Mouse (Mus musculus): ENCODE measurements around the gene Asb1. TPM values are rescaled to one million over a fixed set of nuclear protein-coding genes. Genes with fewer than 3 reads are reported as not detected.

Gene Asb1
- 10 to 100 TPM; 30.4 to 34.6 TPM for total RNA-seq (2021)

- peak; percentile 94 for DNase-seq
- intact Hi-C loops (cut with DNase I), result loop anchor here (10.0 kb wide), 1 partner anchor 924 kb away; no protein-coding TSS in a partner anchor
Observed at GRCm38 (mm10) chr1:91540271-91540826, at the start of gene Asb1. Gene Asb1, plus strand, starts transcription at chr1:91540544.

GRCm38 (mm10) chr1:91492740-91493139 is 47.6 kb upstream of the Asb1 start:
- intact Hi-C loops (cut with DNase I), result no loop called here
- no peak for DNase-seq

DNA sequence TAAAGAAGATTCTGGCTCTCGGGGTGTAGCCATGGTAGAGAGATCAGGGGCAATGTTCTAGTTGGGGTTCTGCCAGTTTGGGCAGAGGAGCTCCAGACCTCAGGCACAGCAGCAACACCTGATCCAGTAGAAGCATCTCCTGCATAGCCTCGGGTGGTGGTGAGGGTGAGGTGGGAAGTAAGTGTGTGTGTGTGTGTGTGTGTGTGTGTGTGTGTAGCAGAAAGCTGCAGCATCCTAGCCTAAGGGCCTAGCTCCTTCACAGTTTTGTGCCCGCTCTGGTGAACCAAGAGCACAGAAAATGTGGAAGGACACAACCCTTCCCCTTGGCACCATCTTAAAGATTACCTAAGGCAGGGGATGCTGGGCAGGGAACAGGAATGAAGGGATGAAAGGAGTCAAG is 46.4 kb upstream of the Asb1 start:
- intact Hi-C loops (cut with DNase I), result no loop called here
- peak; percentile 8 for DNase-seq

- peak; percentile 96 for DNase-seq
- intact Hi-C loops (cut with DNase I), result no loop called here
Observed at GRCm38 (mm10) chr1:91494457-91495140, 45.7 kb upstream of the Asb1 start, which contains the start of gene Traf3ip1. Gene Traf3ip1, plus strand, starts transcription at chr1:91494647.

GRCm38 (mm10) chr1:91495321-91495720 is 45.0 kb upstream of the Asb1 start:
- DNase-seq, result no peak
- intact Hi-C loops (cut with DNase I), result no loop called here

DNA sequence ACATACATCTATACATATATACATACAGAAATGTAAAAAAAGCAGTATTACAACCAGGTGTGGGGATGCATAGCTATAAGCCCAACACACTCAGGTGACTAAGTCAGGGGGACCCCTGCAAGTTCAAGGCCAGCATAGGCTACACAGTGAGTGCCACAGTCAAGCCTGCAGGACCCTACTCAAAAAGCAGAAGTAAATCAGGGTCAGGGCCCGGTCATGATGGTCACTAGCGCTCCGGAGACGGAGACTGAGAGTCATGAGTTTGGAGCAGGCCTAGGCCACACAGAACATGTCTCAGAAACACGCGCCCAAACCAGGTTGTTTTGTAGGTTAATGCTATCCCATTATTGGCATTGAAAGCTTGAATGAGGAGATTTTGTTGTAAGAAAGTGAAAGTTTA is 41.8 kb upstream of the Asb1 start:
- intact Hi-C loops (cut with DNase I), result no loop called here
- no peak for DNase-seq

GRCm38 (mm10) chr1:91504615-91505014 is 35.7 kb upstream of the Asb1 start:
- no peak for DNase-seq
- intact Hi-C loops (cut with DNase I), result no loop called here

DNA sequence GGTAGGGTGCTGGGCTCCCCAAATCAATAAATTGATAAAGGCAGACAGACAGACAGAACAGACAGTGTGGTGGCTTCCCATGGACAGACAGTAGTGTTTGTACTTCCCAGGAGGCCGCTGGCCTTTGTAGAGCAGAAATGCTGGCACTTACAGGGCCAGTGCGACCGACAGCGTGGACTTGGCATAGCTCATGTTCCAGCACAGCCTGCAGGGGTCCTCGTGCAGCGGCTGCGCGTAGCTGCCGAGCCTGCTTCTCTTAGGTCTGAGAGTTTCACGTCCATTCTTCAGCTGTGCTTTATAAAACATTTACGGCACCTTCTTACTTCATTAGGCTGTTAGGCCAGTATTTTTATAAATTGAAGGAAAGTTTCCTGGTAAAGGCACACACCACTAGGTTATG is 25.4 kb upstream of the Asb1 start:
- peak; percentile 46 for DNase-seq
- intact Hi-C loops (cut with DNase I), result no loop called here

GRCm38 (mm10) chr1:91515642-91516041 is 24.7 kb upstream of the Asb1 start:
- intact Hi-C loops (cut with DNase I), result no loop called here
- no peak for DNase-seq

DNA sequence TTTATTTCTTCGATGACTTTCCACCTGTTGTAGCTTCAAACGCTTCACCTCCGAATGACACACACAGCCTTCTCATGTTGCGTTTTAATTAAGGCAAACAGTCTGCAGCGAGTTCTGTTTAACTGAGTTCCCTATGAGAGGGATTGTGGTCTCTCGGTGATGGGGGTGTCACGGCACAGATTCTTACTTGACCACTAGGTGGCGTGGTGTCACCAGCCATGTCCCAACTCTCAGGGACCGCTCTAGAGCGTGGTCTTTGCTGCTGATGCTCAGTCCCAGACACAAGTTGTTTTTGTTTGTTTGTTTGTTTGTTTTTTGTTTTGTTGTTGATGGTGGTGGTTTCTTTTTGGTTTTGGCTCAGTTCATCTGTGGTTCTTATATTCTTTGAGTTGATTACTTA is 16.6 kb upstream of the Asb1 start:
- peak; percentile 66 for DNase-seq
- intact Hi-C loops (cut with DNase I), result no loop called here

DNA sequence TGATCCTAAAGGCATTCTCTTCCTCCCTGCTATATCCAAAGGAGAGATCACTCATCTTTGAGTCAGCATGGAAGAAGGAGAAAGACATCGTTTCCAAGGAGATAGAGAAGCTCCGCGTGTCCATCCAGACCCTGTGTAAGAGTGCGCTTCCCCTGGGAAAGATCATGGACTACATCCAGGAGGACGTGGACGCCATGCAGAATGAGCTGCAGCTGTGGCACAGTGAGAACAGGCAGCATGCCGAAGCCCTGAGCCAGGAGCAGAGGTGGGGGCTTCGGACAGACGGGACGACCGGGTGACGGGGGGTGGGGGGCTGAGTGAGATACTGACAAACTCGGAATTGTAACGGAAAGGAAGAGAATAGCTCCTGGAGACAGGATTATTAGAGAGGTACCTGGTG is 14.5 kb upstream of the Asb1 start:
- DNase-seq, result peak; percentile 83
- intact Hi-C loops (cut with DNase I), result no loop called here

DNA sequence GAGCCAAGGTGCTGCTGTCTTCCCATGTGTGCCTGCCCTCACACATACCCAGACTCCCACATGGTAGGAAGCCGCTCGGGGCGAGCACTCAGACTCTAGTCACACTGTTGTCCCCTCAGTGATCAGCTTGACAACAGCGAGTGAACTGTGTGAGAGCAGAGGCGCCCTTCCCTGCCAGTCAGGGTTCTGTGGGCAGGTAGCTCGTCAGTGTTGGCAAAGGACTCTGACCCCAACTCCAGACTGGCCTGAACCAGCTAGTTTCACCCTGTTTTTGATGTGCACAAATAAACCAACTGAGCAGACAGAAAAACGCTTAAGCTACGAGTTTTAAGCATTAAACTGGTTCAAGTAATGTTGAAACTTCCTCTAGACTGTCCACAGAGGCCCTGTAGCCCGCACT is 10.2 kb upstream of the Asb1 start:
- intact Hi-C loops (cut with DNase I), result no loop called here
- DNase-seq, result no peak

GRCm38 (mm10) chr1:91532243-91532642 is 8.1 kb upstream of the Asb1 start:
- intact Hi-C loops (cut with DNase I), result no loop called here
- DNase-seq, result no peak

DNA sequence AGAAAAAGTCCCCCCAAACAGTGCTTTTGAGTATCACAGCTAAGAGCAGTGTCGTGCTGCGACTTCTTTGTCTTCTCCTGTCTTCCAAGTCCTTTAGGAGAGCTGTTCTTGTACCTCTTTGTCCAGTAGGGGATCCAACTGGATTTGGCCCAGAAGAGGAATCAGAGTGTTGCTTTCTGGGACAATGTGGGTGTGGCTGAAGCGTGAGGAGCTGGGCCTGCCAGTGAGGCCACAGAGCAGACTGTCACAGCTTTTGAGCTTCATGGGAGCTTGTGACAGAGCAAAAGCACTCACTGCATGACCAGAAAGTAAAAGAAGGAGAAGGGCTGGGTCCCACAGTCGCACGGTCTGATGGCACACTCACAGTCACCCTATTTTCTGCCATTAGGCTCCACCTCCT is 7.5 kb upstream of the Asb1 start:
- intact Hi-C loops (cut with DNase I), result no loop called here
- no peak for DNase-seq

GRCm38 (mm10) chr1:91533483-91533882 is 6.9 kb upstream of the Asb1 start:
- no peak for DNase-seq
- intact Hi-C loops (cut with DNase I), result no loop called here

- intact Hi-C loops (cut with DNase I), result no loop called here
- DNase-seq, result no peak
Observed at GRCm38 (mm10) chr1:91533961-91534723, 6.2 kb upstream of the Asb1 start.

- intact Hi-C loops (cut with DNase I), result no loop called here
- DNase-seq, result no peak
Observed at GRCm38 (mm10) chr1:91537786-91538569, 2.4 kb upstream of the Asb1 start.

DNA sequence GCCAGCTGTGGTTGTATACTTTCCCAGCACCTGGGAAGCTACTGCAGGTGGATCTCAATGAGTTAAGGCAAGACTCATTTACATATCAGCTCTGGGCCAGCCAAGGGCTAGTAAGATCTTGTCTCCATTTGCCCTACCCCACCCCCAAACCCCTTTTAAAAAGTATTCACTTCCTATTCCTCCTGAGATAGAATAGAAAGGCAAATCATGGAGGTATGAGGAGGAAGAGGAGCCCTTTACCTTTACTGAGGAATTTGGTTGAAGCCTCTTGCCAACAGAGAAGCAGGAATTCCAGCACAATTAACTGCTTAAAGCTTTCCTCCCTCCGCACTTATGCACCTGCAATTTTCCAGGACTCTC is 1.8 kb upstream of the Asb1 start:
- no peak for DNase-seq
- intact Hi-C loops (cut with DNase I), result no loop called here

DNA sequence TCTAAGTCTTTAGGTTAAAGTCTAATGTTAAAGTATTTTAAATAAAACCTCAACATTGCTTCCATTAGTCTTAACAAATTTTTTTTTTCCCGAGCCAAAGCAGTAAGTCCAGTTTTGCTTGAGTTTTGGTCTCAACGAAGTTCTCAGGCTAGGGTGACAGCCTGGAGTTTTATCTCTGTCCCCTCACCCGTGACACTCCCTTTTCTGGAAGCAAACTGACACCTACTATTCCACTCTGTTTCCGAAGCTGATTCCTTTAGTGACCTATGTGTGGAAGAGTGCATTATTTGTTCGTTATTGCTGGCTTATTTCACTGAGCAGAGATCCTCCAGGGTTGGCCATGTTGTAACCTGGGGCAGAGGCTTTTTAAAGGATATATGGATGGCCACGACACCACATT is 1.1 kb upstream of the Asb1 start:
- DNase-seq, result no peak
- intact Hi-C loops (cut with DNase I), result no loop called here

DNA sequence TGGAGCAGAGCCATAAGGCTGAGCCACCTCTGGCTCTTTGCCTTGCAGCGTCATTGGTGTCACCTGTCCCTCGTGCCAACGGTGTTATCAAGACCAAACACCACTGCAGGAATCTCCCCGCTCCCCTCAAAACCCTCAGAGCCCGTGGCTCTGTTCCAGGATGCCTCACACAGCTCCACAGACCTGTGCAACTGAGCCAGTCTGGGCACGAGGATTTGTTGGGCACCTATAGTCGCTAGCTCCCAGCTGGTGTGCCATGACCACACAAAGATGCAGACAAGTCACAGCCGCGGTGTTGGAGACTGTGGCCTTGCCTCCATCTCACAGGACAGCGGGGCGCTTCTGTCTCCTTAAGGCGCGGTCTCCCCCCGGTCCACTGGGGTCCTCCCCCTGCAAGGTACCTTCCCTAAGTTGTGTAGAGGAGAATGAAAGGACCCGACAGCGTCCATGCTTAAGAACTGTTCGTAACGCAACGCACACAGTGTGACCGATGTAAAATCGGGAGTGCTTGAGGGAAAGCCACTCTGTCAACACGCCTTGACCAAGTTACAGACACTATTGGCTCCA is 557 bp upstream of the Asb1 start:
- DNase-seq, result peak; percentile 35

More for the DNA sequence above, 557 bp upstream of the Asb1 start:
- intact Hi-C loops (cut with DNase I), result loop anchor here (10.0 kb wide), 1 partner anchor 925 kb away; no protein-coding TSS in a partner anchor
